Mouse (Mus musculus): Measurements from ENCODE around the gene Klhdc3.
A peak's percentile ranks its signal among the peaks of the same experiment; 100 is the strongest.

The Klhdc3 gene

GRCm38 (mm10) chr17:46656054-46656453, 24.7 kb downstream of the Klhdc3 start:
- DNase-seq (ENCODE audit: low read depth, low spot score): no peak

DNA sequence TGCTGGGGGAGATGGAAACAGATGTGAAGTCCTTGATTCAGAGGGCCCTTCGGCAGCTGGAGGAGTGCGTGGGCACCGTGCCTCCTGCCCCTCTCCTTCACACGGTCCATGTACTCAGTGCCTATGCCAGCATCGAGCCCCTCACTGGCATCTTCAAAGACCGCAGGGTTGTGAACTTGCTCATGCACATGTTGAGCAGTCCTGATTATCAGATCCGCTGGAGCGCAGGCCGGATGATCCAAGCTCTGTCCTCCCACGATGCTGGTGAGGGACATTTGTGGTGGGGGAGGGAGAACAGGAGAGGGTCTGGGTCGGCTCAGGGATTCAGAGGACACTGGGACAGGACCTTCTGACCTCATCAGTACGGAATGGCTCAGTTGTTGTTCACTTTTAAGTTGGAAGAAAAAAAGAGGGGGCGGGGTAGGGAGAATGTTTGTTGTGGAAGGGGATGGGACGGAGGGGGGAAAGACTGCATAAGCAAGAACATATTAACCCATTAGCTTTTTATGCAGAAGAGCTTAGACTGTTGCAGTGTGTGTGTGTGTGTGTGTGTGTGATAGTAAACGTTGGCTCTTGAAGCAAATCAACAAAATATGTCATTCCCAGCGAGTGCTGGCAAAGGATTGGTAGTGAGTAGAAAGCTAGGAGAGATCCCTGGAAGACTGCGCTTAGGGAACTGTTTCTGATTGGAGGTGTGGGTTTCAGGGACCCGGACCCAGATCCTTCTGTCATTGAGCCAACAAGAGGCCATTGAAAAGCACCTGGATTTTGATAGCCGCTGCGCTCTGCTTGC, 28.8 kb downstream of the Klhdc3 start:
- no peak for DNase-seq (ENCODE audit: low read depth, low spot score)

- no peak for DNase-seq (ENCODE audit: low read depth, low spot score)
Observed at GRCm38 (mm10) chr17:46651292-46651691, 29.4 kb downstream of the Klhdc3 start.

DNA sequence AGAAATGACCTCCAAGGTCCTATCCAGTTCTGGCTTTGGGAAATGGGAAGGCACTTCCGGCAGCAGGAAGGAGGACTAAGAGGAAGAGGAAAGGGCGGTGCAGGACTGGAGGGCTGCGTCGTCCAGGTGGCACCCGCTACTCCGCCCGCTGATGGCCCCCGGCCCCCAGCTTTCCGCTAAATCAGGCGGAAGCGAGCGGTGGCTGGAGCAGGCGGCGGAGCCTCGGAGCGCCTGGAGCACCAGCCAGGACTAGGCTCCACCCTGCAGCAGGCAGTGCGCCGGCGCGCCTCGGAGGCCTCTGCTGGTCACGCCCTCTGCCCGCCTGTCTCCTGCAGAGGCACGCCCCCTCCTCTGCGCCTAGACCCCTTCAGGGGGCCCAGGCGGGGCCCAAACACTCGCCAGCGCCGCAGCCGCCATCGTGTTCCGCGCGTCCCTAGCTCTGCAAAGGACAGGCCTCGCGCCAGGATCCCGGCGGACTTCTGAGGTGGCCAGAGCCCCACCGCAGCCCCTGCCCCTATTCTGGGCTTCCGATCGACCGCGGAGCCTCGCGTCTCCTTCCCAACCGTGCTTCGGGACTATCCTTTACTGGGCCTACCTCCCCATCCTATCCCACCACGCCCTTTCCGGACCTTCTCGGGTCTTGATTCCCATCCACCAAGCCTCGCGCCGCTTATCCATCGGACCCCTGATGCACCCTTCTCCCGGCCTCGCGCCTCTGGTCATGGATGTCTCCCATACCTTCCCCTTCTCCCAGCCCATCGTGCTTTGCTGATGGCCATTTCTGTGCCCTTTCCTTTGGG, 30.3 kb downstream of the Klhdc3 start, which contains the start of gene Cul7:
Gene Cul7 (plus strand): TSS at position 106 of the 800 bp plus-strand sequence.
- DNase-seq (ENCODE audit: low read depth, low spot score): peak; percentile 96

GRCm38 (mm10) chr17:46649811-46650210, 30.9 kb downstream of the Klhdc3 start:
- no peak for DNase-seq (ENCODE audit: low read depth, low spot score)

- no peak for DNase-seq (ENCODE audit: low read depth, low spot score)
Observed at GRCm38 (mm10) chr17:46648436-46648835, 32.3 kb downstream of the Klhdc3 start.

DNA sequence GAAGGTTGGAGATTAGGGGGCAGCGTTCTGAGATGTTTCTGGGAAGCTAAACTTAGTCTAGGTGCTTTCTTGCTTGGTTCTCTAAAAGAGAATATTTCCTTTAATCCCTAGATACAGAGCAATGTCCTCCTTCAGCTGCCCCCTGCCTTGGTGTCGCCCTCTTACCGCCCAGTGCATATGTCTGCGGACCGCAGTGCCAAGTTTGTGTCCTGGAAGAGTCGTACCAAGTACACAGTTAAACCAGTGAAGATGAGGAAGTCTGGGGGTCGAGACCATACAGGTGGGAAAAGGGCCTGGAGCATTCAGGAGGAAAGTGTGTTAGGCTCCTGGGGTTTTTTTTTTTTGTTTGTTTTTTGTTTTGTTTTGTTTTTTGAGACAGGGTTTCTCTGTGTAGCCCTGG, 33.4 kb downstream of the Klhdc3 start:
- DNase-seq (ENCODE audit: low read depth, low spot score): no peak

- no peak for DNase-seq (ENCODE audit: low read depth, low spot score)
Observed at GRCm38 (mm10) chr17:46646322-46646662, 34.4 kb downstream of the Klhdc3 start.

DNA sequence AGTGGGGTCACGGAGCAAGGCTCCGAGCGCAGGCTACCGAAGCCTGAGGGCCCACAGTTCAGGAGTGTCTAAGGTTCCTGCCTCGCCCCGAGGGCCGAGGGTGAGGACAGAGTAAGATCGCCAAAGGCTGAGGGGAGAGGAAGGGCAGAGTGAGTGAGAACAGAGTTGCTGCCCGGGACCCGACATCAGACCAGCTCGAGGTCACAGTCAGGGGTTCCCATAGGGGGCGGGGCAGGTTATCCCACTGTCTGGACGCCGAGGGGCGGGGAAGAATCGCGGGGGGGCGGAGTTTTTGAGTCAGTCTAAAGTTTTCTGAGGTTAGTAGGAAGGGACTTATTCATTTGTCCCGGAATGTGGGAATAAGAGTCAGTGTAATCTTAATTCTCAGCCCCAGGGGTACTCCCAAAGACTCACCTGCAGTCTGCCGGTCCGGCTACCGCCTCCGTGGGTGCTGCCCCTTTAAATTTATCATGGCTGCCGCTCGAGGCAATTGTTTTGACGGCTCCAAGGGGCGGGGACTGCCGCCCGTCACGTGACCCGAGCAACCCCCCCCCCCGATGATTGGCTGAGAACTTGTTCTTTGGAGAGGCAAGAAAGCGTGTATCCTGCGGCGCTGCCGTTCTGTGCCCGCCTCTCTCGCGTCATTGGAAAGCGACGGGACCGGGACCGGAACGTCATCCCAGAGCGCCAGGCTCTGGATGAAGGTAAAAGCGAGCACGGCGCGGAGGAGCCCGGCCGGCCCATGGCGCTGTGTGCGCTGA, 35.0 kb downstream of the Klhdc3 start, which contains the start of the genes Klc4 and Mrpl2:
Gene Klc4 (minus strand): TSS at position 462 of the 761 bp plus-strand sequence.
Gene Mrpl2 (plus strand): TSS at position 669 of the 761 bp plus-strand sequence.
- DNase-seq (ENCODE audit: low read depth, low spot score): peak; percentile 99

GRCm38 (mm10) chr17:46644916-46645475, 35.7 kb downstream of the Klhdc3 start:
- DNase-seq (ENCODE audit: low read depth, low spot score): peak; percentile 37

DNA sequence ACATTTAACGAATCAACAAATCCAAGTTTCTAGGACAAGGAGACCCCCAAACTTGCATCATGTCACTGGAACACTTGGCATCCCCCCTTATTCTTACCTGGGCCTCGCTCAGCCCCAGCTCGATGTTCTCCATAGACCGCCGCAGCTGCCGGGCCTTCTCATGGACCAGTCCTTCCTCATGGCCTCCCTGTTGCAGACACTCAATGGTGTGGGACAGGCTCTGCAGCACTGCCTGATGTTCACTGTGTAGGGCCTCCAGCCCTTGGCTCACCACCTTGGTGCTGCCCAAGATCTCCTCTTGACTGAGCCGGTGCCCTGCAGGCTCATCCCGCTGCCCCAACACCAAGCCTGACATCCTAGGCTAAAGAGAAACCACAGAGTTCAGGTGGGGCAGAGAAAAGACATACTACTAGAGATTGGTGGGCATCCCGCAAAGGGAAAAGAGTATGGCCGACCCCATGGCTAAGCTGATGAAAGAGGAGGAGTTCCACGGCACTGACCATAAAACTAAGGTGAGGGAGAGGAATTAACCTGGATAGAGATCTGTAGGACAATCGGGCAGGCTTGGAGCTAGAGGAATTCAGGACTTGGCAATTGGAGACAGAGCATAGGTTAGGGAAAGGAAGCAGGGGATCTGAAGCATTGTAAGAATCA, 36.4 kb downstream of the Klhdc3 start:
- no peak for DNase-seq (ENCODE audit: low read depth, low spot score)

DNA sequence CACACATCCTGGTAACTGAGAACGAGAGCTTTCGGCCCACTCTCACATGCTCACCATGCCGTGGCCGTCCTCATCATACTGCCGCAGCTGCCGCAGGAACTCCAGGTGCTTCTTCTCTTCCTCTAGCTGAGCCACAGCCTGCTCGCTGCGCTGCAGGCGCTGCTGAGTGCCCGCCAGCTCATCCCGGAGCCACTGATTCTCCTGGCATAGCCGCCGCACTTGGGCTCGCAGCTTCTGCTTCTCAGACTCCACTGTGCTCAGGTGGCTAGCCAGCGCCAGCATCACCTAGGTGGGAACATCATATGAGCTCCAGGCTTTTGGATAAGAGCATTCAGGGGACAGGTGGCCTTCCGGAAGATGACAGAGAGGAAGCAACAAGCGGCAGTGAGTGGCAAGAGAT, 38.7 kb downstream of the Klhdc3 start:
- peak; percentile 28 for DNase-seq (ENCODE audit: low read depth, low spot score)

- no peak for DNase-seq (ENCODE audit: low read depth, low spot score)
Observed at GRCm38 (mm10) chr17:46639929-46640328, 40.8 kb downstream of the Klhdc3 start.

GRCm38 (mm10) chr17:46636831-46637523, 43.7 kb downstream of the Klhdc3 start:
- DNase-seq (ENCODE audit: low read depth, low spot score): peak; percentile 87

DNA sequence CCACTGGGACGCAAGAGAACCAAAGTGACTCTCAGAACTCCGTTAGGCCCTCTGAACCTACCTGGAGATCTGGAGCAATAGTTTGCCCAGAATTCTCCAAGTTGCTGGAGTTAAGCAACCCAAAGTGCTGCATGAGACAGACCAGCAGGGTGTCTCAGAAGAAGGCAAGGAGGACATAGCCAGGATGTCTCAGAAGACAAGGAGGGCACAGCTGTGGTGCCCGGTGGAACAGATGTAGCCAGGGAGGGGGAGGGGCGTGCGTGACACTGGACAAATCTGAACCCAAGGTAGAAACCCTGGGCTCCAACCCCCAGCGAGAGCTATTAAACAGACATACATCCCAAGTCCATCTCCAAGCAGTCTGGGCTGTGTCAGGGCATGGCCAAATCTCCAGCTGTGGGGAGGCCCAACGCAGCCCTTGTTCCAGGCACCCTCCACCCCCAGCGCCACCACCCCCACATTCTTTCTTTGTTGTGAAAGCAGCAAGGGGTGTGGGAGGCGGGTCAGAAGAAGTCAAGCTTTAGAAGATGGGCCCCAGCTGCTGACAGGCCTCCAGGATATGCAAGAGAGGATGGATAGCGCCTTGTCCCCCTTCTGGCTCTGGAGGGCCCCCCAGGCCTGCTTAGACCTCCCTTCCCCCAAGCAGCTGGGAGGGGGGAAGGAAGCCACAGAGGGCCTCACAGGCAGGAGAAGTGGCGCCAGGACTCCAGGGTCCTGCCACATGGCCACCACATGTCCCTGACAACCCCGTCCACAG, 50.9 kb downstream of the Klhdc3 start:
- no peak for DNase-seq (ENCODE audit: low read depth, low spot score)

DNA sequence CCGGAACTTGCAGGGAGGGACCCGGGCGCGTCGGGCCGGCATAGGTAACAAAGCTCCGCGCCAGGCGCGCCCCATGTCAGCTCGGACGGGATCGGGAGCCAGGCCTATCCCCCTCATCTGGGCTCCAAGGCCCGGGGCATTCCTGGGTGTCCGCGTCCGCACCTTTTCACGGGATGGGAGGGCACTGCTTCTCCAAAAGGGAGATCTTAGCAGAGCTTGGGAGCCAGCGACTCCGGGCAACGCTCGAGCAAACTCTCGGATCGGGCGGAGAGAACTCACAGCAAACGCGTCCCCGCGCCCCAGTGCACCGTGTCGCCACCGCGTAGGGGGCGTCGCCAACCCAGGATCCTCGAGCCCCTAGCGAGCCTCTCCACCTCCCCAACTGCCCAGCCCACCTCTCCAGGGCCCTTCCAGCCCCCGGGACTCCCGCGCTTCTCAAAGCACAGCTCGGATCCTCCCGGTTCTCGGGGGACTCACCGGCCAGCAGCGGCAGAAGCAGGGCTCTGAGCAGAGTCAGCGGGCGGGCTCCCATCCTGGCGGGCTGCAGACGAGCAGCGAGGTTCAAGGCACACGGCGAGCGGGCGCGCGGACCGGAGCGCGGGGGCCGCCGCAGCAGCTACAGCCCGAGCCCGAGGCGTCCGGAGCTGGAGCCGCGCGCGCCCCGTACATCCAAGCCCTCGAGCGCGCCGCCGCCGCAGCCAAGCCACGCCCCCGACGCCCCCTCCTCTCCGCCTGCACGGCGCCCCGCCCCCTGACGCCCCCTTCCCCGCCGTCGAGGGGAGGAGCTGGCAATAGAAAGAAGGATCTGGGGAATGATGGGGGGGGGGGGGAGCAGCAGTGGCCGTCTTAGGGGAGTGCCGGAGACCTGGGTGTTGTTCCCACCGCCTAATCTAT, 51.7 kb downstream of the Klhdc3 start, which contains the start of gene Ptk7:
Gene Ptk7 (minus strand): TSS at position 714 of the 894 bp plus-strand sequence.
- DNase-seq (ENCODE audit: low read depth, low spot score): peak; percentile 68

DNA sequence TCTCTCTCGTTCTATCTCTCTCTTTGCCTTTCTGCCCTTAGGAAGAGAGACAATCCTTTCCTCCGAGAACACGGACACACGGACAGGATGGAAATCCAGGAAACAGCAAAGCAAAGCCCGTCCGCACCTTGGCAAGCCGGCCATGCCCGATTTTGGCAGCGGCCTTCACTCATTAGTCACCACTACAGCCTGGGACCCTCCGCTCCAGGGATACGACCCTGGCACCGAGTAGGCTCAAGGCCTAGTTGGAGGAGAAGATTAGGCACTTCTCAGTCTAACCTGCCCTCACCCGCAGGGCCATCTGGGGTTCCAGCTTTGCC, 52.3 kb downstream of the Klhdc3 start:
- no peak for DNase-seq (ENCODE audit: low read depth, low spot score)

DNA sequence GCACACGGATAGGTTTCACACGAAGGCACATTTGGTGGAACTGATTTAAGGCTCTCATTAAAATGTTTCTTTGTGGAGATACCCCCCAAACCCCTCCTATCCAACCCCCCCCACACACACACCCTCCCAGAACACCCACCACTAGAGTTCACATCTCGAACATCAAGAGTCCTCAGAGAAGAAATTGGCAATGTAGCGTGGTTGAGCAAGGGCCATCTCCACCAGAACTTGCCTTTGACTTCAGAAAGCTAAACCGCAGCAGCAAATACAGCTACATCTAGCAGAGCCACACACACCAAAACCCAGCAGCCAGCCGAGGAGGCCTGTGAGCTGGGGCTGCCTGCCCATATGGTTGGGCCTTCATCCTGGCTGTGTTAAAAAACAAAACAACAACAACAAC, 53.3 kb downstream of the Klhdc3 start:
- DNase-seq (ENCODE audit: low read depth, low spot score): no peak

GRCm38 (mm10) chr17:46624598-46624997, 56.1 kb downstream of the Klhdc3 start:
- DNase-seq (ENCODE audit: low read depth, low spot score): no peak
